9 mouse cellular contexts compared by ENCODE assay signal in the genomic region with DNA sequence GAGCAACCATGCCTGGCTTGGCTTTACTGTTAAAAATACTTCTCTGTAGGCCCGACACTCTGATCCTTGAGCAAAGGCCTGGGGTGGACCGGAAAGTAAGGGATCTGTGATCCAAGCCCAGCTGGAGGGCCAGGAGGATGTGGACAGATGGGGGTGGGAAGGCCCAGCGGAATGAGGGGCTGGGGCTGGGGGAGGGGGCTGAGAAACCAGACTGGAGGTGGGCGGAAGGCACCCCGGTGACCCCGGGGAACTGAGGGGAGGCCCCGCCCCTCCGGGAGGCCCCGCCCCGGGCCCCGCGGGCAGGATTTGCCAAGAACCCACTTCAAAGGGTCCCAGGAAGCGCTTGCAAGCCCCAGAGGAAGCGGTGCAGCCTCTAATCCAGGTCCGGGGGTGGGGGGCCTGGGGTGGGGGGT. TPM values are rescaled to one million over a fixed set of nuclear protein-coding genes. Genes with fewer than 3 reads are reported as not detected.
DNase-seq lines count a peak whose midpoint lies in the region; ATAC-seq lines count a peak whose summit lies in the region.
"Had no signal": no experiment of that assay in that cellular context is flagged by ENCODE, and none has a peak within 500 bp of the region (broad histone marks: within the 10 kb centered on the region; RNA-seq: fewer than 3 reads in every experiment).

No protein-coding gene starts in this region.

- H3K4me1 ChIP-seq in forebrain, embryonic 11.5 days (replicated peaks; ENCODE audit: control insufficient read depth, insufficient read depth, low read length): peaks cover 14% of the 10 kb centered on the region; the same call in 1 of the 2 replicates
- peaks cover 19% of the 10 kb centered on the region for H3K4me1 ChIP-seq in forebrain, embryonic 15.5 days
- peaks cover 29% of the 10 kb centered on the region for H3K4me1 ChIP-seq in intestine, embryonic 16.5 days (ENCODE audit: control insufficient read depth, insufficient read depth, low read length)
- H3K4me1 ChIP-seq in midbrain, embryonic 16.5 days (ENCODE audit: control insufficient read depth, insufficient read depth, low read length): peaks cover 17% of the 10 kb centered on the region

- H3K36me3 ChIP-seq in forebrain, embryonic 11.5 days (ENCODE audit: control insufficient read depth, insufficient read depth, low read length): no peaks in the 10 kb centered on the region
- no peaks in the 10 kb centered on the region for H3K36me3 ChIP-seq in forebrain, embryonic 15.5 days
- H3K36me3 ChIP-seq in intestine, embryonic 16.5 days (ENCODE audit: control insufficient read depth, insufficient read depth, low read length): no peaks in the 10 kb centered on the region
- H3K36me3 ChIP-seq in midbrain, embryonic 16.5 days (ENCODE audit: control insufficient read depth, insufficient read depth, low read length): no peaks in the 10 kb centered on the region

- H3K4me2 ChIP-seq in forebrain, embryonic 11.5 days (ENCODE audit: low read depth, low read length, severe bottlenecking): peak overlapping the region; percentile 29; the same call in 1 of the 2 replicates
- H3K4me2 ChIP-seq in forebrain, embryonic 15.5 days (replicated peaks): no peak overlapping the region; the same call in 1 of the 2 replicates
- no peak overlapping the region for H3K4me2 ChIP-seq in intestine, embryonic 16.5 days (ENCODE audit: low read depth, low read length)
- peak overlapping the region; percentile 19; the same call in 1 of the 2 replicates for H3K4me2 ChIP-seq in midbrain, embryonic 16.5 days (ENCODE audit: low read length)

- DNase-seq in forebrain, embryonic 11.5 days (ENCODE audit: low spot score): peak; percentile 74
- DNase-seq in ES-CJ7 (ENCODE audit: low read depth, low spot score): peak; percentile 78
- DNase-seq in cerebellum, adult 11 months: no peak
- DNase-seq in layer of hippocampus, adult 9-10 months (ENCODE audit: low spot score): no peak
- DNase-seq in right cerebral cortex, postnatal 10 days (ENCODE audit: low spot score in 2 of 2): no peak

- peak overlapping the region; percentile 5; the same call in 1 of the 2 replicates for H3K4me3 ChIP-seq in forebrain, embryonic 11.5 days (ENCODE audit: low read depth, low read length)
- no peak overlapping the region for H3K4me3 ChIP-seq in forebrain, embryonic 15.5 days
- H3K4me3 ChIP-seq in intestine, embryonic 16.5 days (ENCODE audit: low read length): no peak overlapping the region
- H3K4me3 ChIP-seq in midbrain, embryonic 16.5 days (ENCODE audit: low read depth, low read length): no peak overlapping the region
- H3K4me3 ChIP-seq: erythroblast, embryonic 14.5 days had no signal

- no peaks in the 10 kb centered on the region for H3K9me3 ChIP-seq in forebrain, embryonic 11.5 days (ENCODE audit: control insufficient read depth, low read length)
- no peaks in the 10 kb centered on the region for H3K9me3 ChIP-seq in forebrain, embryonic 15.5 days
- no peaks in the 10 kb centered on the region for H3K9me3 ChIP-seq in intestine, embryonic 16.5 days (ENCODE audit: control insufficient read depth, low read length)
- no peaks in the 10 kb centered on the region for H3K9me3 ChIP-seq in midbrain, embryonic 16.5 days (replicated peaks; ENCODE audit: control insufficient read depth, low read length, poor library complexity, severe bottlenecking)

- 4% methylated on average over 8 of the region's 15 CpGs for WGBS in forebrain, embryonic 11.5 days
- 4% methylated on average over 14 of the region's 15 CpGs for WGBS in forebrain, embryonic 15.5 days
- 11% methylated on average over 13 of the region's 15 CpGs for WGBS in intestine, embryonic 16.5 days
- 4% methylated on average over 13 of the region's 15 CpGs for WGBS in midbrain, embryonic 16.5 days

- H3K27ac ChIP-seq in forebrain, embryonic 11.5 days (ENCODE audit: low read depth, low read length): no peak overlapping the region
- H3K27ac ChIP-seq in forebrain, embryonic 15.5 days (replicated peaks): no peak overlapping the region
- no peak overlapping the region for H3K27ac ChIP-seq in intestine, embryonic 16.5 days (ENCODE audit: low read length)
- no peak overlapping the region for H3K27ac ChIP-seq in midbrain, embryonic 16.5 days (ENCODE audit: low read length)

- peak overlapping the region; percentile 23; the same call in 1 of the 2 replicates for H3K9ac ChIP-seq in forebrain, embryonic 11.5 days (ENCODE audit: low read length)
- H3K9ac ChIP-seq in forebrain, embryonic 15.5 days (replicated peaks): no peak overlapping the region
- H3K9ac ChIP-seq in intestine, embryonic 16.5 days (ENCODE audit: low read depth, low read length): peak overlapping the region; percentile 38; the same call in 1 of the 2 replicates
- no peak overlapping the region for H3K9ac ChIP-seq in midbrain, embryonic 16.5 days (ENCODE audit: low read depth, low read length)

- ATAC-seq in forebrain, embryonic 11.5 days (replicated peaks; ENCODE audit: low FRiP score): peak; percentile 44; the same call in 1 of the 2 replicates
- ATAC-seq in forebrain, embryonic 15.5 days (replicated peaks): no peak
- ATAC-seq in intestine, embryonic 16.5 days: no peak
- ATAC-seq in midbrain, embryonic 16.5 days: no peak

- H3K27me3 ChIP-seq in forebrain, embryonic 11.5 days (ENCODE audit: control insufficient read depth, insufficient read depth, low read length): peaks cover 19% of the 10 kb centered on the region
- peaks cover 39% of the 10 kb centered on the region for H3K27me3 ChIP-seq in forebrain, embryonic 15.5 days
- H3K27me3 ChIP-seq in intestine, embryonic 16.5 days (replicated peaks; ENCODE audit: control insufficient read depth, insufficient read depth, low read length): peaks cover 4% of the 10 kb centered on the region; the same call in 1 of the 2 replicates
- H3K27me3 ChIP-seq in midbrain, embryonic 16.5 days (ENCODE audit: control insufficient read depth, insufficient read depth, low read depth, low read length): peaks cover 6% of the 10 kb centered on the region

RNA-seq across cellular contexts. Expression of a gene that starts 5.3 kb away (rescaled TPM):
- polyA plus RNA-seq in forebrain, embryonic 11.5 days (2014; fragmentation: Nextera tagmentation; extraction: Ambion mirVana): 1.3 and 2.3 TPM in 2 replicates
- polyA plus RNA-seq in forebrain, embryonic 15.5 days (2015; fragmentation: Nextera tagmentation; extraction: Ambion mirVana): 1.0 and 1.1 TPM in 2 replicates
- 7.6 and 8.5 TPM in 2 replicates for polyA plus RNA-seq in intestine, embryonic 16.5 days (2015; fragmentation: Nextera tagmentation; extraction: Ambion mirVana)
- polyA plus RNA-seq in midbrain, embryonic 16.5 days (2015; fragmentation: Nextera tagmentation; extraction: Ambion mirVana): 0.94 and 1.0 TPM in 2 replicates
- polyA plus RNA-seq: erythroblast, embryonic 14.5 days had no signal

RNA-seq across cellular contexts. Expression of a gene that starts 56.5 kb away (rescaled TPM):
- 1.5 and 1.6 TPM in 2 replicates for polyA plus RNA-seq in forebrain, embryonic 11.5 days (2014; fragmentation: Nextera tagmentation; extraction: Ambion mirVana)
- 1.3 TPM in 2 replicates for polyA plus RNA-seq in forebrain, embryonic 15.5 days (2015; fragmentation: Nextera tagmentation; extraction: Ambion mirVana)
- 15.0 and 15.1 TPM in 2 replicates for polyA plus RNA-seq in intestine, embryonic 16.5 days (2015; fragmentation: Nextera tagmentation; extraction: Ambion mirVana)
- polyA plus RNA-seq in midbrain, embryonic 16.5 days (2015; fragmentation: Nextera tagmentation; extraction: Ambion mirVana): 1.1 and 1.3 TPM in 2 replicates

Comparison
In these comparisons a context has a peak if more than half of its experiments do, and no peak if none do; other contexts are left out.
1. H3K4me2 ChIP-seq: peak in forebrain, embryonic 11.5 days (single experiment) and midbrain, embryonic 16.5 days (single experiment); none in forebrain, embryonic 15.5 days (single experiment) and intestine, embryonic 16.5 days (single experiment).
2. H3K9ac ChIP-seq: peak in forebrain, embryonic 11.5 days (single experiment) and intestine, embryonic 16.5 days (single experiment); none in forebrain, embryonic 15.5 days (single experiment) and midbrain, embryonic 16.5 days (single experiment).
3. DNase-seq: peak in forebrain, embryonic 11.5 days (single experiment) and ES-CJ7 (single experiment); none in cerebellum, adult 11 months (single experiment), layer of hippocampus, adult 9-10 months (single experiment) and right cerebral cortex, postnatal 10 days (0 of 2).